Mouse (Mus musculus) brain, embryonic 14.5 days (tissue): ENCODE data around the gene Lrit3.

Experiments used
- CTCF ChIP-seq: fragments of 200-500 bp; IDR thresholded peaks from 2 replicates; pipeline ENCODE4 v1.5.1; 2012; ENCODE audit warnings: inconsistent platforms, mild to moderate bottlenecking, moderate library complexity, borderline replicate concordance; ENCODE audit not compliant: insufficient read depth, insufficient read length; ENCODE audit errors: extremely low read depth
- POLR2A ChIP-seq: fragments of 200-500 bp; IDR thresholded peaks from 2 replicates; pipeline ENCODE4 v1.6.1; 2012; ENCODE audit warnings: mild to moderate bottlenecking, inconsistent platforms, borderline replicate concordance; ENCODE audit not compliant: poor library complexity, insufficient read depth, insufficient read length, severe bottlenecking; ENCODE audit errors: extremely low read depth

DNA sequence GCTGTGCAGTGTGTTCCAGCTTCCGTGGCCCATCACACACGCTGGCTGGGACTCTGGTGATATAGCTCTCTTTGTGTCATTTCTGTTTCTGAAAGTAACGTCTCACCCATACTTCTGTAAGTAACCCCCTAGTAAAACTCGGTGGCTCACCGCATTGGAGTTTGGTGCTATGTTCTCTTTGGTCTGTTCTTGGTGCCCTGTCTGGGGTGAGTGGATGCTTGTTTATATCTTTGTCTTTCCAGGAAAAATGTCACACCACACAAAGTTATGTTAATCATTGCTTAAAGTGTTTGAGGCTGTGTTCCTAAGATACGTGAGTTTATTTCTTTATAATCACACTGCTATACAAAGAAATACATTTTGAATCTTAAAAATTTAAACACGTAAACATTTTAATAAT lies 43.0 kb upstream of the Lrit3 start:
- TF ChIP-seq CTCF (no peak), POLR2A (no peak)
